Mouse (Mus musculus) heart, postnatal 0 days (tissue): ENCODE measurements at regions not wholly inside any gene's neighbourhood (a gene's known extent, or its start where the extent isn't known, plus 50 kb on each side); places are given as distances from the start of the nearest gene placed in this dataset.

Source experiments
- CTCF ChIP-seq: IDR thresholded peaks from 2 replicates; pipeline ENCODE4 v1.5.1; 2016; ENCODE audit warnings: antibody characterized with exemption, control low read depth, low read depth
- EP300 ChIP-seq: IDR thresholded peaks from 2 replicates; pipeline ENCODE4 v1.6.1; 2016; ENCODE audit warnings: antibody characterized with exemption, low read depth

GRCm38 (mm10) chr11:31732342-31732741 lies 60.7 kb upstream of the Bod1 start:
- no peak for TF ChIP-seq CTCF
- no peak for TF ChIP-seq EP300
